Mouse (Mus musculus) urinary bladder, postnatal 14 days (tissue): ENCODE measurements around the gene Bag6.

Experiments used
- DNase-seq: peaks from one replicate; pipeline ENCODE4 v3.0.0; 2021; ENCODE audit warnings: low spot score

The Bag6 gene

DNA sequence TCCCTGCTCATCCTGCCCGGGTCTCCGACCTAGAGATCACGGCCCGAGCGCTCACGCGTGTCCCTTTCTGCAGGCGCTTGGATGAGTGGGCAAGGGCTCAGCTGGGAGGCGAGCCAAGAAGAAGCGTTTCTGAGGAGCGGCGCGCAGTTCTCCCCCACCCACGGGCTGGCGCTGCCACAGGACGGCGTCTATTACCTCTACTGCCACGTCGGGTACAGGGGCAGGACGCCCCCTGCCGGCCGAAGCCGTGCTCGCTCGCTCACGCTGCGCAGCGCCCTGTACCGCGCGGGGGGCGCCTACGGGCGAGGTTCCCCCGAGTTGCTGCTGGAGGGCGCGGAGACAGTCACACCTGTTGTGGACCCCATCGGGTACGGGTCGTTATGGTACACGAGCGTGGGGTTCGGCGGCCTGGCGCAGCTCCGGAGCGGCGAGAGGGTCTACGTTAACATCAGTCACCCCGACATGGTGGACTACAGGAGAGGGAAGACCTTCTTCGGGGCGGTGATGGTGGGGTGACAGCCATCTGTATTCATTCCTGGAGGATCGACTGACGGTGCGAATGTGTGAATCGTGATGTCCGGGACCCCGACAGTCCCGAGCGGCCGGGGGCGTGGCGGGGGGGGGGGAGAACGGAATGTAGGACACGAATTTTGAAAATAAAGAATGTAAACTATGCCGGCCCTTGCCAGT is 60.8 kb downstream of the Bag6 start:
- peak; percentile 84 for DNase-seq

DNA sequence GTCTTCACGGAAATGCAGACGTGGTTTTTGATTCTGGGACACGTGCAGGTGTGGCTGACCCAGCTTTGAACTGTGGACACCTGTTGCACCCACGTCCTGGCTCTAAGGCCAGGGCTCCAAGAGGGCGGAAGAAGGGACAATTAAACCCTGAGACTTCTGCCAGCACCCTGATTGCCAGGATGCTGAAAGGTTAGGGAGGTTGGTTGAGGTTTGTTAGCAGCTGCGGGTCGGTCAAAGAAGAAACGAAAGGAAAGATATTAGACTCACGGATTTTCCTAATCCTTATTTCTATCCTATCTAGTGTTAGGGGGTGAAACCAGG is 61.3 kb downstream of the Bag6 start:
- DNase-seq: no peak
